Mouse (Mus musculus) layer of hippocampus, adult 2 months (tissue): Measurements from ENCODE around the gene Pdlim5. TPM values are rescaled to one million over a fixed set of nuclear protein-coding genes. Genes with fewer than 3 reads are reported as not detected.
A peak's percentile ranks its signal among the peaks of the same experiment; 100 is the strongest.

ENCODE experiments used
- DNase-seq, 2 experiments: peaks; one replicate each; pipeline ENCODE4 v3.0.0; 2022; ENCODE audit warnings: low spot score in 2 of 2
- H3K27ac ChIP-seq: fragments of 200-600 bp; 2 replicates; pipeline ENCODE4 v1.8.1; 2022
- H3K4me3 ChIP-seq: fragments of 200-600 bp; 2 replicates; pipeline ENCODE4 v1.8.1; 2022; ENCODE audit warnings: mild to moderate bottlenecking
- CTCF ChIP-seq: fragments of 200-600 bp; conservative IDR thresholded peaks from 2 replicates; pipeline ENCODE4 v1.8.1; 2022; ENCODE audit warnings: antibody characterized with exemption, mild to moderate bottlenecking, moderate library complexity
- total RNA-seq, 2 experiments: library from RNA; stranded (reverse); gene quantifications; 2 replicates each; pipeline ENCODE4 v1.2.3; 2021

The Pdlim5 gene
- total RNA-seq, 2 experiments from 2014 or later = 22.9 to 31.3 TPM

GRCm38 (mm10) chr3:142318147-142318546 lies 77.3 kb downstream of the Pdlim5 start:
- DNase-seq = peak; percentile 70 to 73
- TF ChIP-seq CTCF = 0 out of 2 replicates have a peak, but pooled peaks have one; percentile 11
- Histone ChIP-seq H3K27ac (peak overlapping the region; percentile 81), H3K4me3 (no peak overlapping the region)

GRCm38 (mm10) chr3:142316138-142316740 lies 79.3 kb downstream of the Pdlim5 start:
- Histone ChIP-seq H3K4me3 (no peak overlapping the region), H3K27ac (no peak overlapping the region)
- no peak for TF ChIP-seq CTCF
- DNase-seq = no peak

- TF ChIP-seq CTCF = no peak
- peak overlapping the region; percentile 77 for H3K27ac ChIP-seq
- DNase-seq = peak in 1 of 2 experiments; percentile 13
These were observed 84.4 kb downstream of the Pdlim5 start for GRCm38 (mm10) chr3:142311075-142311474.

GRCm38 (mm10) chr3:142310446-142310845 lies 85.0 kb downstream of the Pdlim5 start:
- no peak for TF ChIP-seq CTCF
- H3K4me3 ChIP-seq = peak overlapping the region; percentile 19; the same call in 1 of the 2 replicates
- DNase-seq = peak in 1 of 2 experiments; percentile 7
- H3K27ac ChIP-seq = peak overlapping the region; percentile 77

More at GRCm38 (mm10) chr3:142311075-142311474, 84.4 kb downstream of the Pdlim5 start:
- H3K4me3 ChIP-seq = no peak overlapping the region

- Histone ChIP-seq H3K27ac (no peak overlapping the region), H3K4me3 (no peak overlapping the region)
- no peak for TF ChIP-seq CTCF
- no peak for DNase-seq
These were observed 100.2 kb downstream of the Pdlim5 start for GRCm38 (mm10) chr3:142295287-142295676.

GRCm38 (mm10) chr3:142294616-142295286 lies 100.7 kb downstream of the Pdlim5 start:
- peak; percentile 91 for TF ChIP-seq CTCF
- Histone ChIP-seq H3K27ac (no peak overlapping the region), H3K4me3 (no peak overlapping the region)
- peak; percentile 43 to 49 for DNase-seq

- no peak overlapping the region for H3K27ac ChIP-seq
- no peak for DNase-seq
- no peak for TF ChIP-seq CTCF
- no peak overlapping the region for H3K4me3 ChIP-seq
These were observed 101.9 kb downstream of the Pdlim5 start for GRCm38 (mm10) chr3:142293561-142293960.

- peak; percentile 65 to 69 for DNase-seq
- TF ChIP-seq CTCF = peak; percentile 88
- Histone ChIP-seq H3K27ac (no peak overlapping the region), H3K4me3 (peak overlapping the region; percentile 43)
These were observed 112.8 kb downstream of the Pdlim5 start for GRCm38 (mm10) chr3:142282706-142283105.

GRCm38 (mm10) chr3:142281656-142282055 lies 113.8 kb downstream of the Pdlim5 start:
- Histone ChIP-seq H3K27ac (no peak overlapping the region), H3K4me3 (no peak overlapping the region)
- no peak for TF ChIP-seq CTCF
- no peak for DNase-seq

- no peak for DNase-seq
- H3K4me3 ChIP-seq = no peak overlapping the region
- H3K27ac ChIP-seq = no peak overlapping the region
- TF ChIP-seq CTCF = no peak
These were observed 114.4 kb downstream of the Pdlim5 start for GRCm38 (mm10) chr3:142281093-142281445.

- Histone ChIP-seq H3K4me3 (no peak overlapping the region), H3K27ac (no peak overlapping the region)
- no peak for DNase-seq
- no peak for TF ChIP-seq CTCF
These were observed 115.0 kb downstream of the Pdlim5 start for GRCm38 (mm10) chr3:142280366-142281092.

- no peak for DNase-seq
- Histone ChIP-seq H3K27ac (no peak overlapping the region), H3K4me3 (no peak overlapping the region)
- TF ChIP-seq CTCF = no peak
These were observed 116.5 kb downstream of the Pdlim5 start for GRCm38 (mm10) chr3:142279011-142279410.

GRCm38 (mm10) chr3:142276506-142276905 lies 119.0 kb downstream of the Pdlim5 start:
- no peak overlapping the region for H3K27ac ChIP-seq
- no peak overlapping the region for H3K4me3 ChIP-seq
- DNase-seq = no peak
- TF ChIP-seq CTCF = no peak
